Mouse (Mus musculus): ENCODE measurements around the gene Dnajb14. TPM values are rescaled to one million over a fixed set of nuclear protein-coding genes. Genes with fewer than 3 reads are reported as not detected.

The Dnajb14 gene
- total RNA-seq (2012; rRNA removed): 6.0 and 7.0 TPM in 2 replicates
- total RNA-seq (2014; rRNA removed): 2.8 and 2.9 TPM in 2 replicates
- 4.4 and 6.4 TPM in 2 replicates for polyA plus RNA-seq (2012; ENCODE audit: insufficient read length, low read depth)

DNA sequence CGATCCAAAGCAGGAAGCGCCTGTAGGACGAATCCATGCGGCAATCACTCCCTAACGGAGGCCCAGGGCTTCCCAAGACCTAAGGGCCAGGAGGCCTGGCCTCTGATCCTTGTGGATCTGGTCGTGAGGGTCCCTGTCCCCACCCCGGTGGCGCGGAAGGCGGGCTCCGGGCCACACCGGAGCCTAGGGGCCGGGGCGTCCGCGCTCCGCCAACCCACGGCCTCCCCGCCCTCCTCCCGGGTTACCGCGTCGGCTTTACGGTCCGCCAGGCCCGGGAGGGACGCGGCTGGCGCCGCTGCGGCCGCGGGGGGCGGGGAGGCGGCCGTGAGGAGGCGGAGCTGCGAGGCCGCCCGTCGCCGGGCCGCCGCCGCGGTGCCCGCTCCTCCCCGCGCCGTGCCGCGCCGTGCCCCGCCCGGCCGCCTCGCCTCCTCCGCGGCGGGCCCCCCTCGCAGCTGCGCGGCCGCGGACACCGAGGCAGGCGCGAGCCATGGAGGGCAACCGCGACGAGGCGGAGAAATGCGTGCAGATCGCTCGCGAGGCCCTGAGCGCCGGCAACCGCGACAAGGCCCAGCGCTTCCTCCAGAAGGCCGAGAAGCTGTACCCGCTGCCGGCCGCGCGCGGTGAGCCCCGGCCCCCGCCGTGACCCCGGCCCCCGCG is at the start of gene Dnajb14:
Dnajb14 (plus strand) TSS at position 239 of the 657 bp plus-strand sequence.
- Histone ChIP-seq H3K79me2 (replicated peaks; ENCODE audit: control insufficient read depth, extremely low read depth, insufficient read depth, poor library complexity, severe bottlenecking) (peaks cover 45% of the 10 kb centered on the region), H3K9ac (ENCODE audit: insufficient read depth, low read depth) (peak within 1 kb of the TSS; percentile 93), H3K36me3 (replicated peaks in 1 of 2; ENCODE audit: control insufficient read depth in 1 of 2, insufficient read depth in 1 of 2, low read length in 1 of 2) (peaks cover 10 to 21% of the 10 kb centered on the region in 2 experiments), H3K4me3 (replicated peaks in 1 of 3; ENCODE audit: low read depth in 2 of 3, low read length in 2 of 3, poor library complexity in 1 of 3) (peak within 1 kb of the TSS; percentile 64 to 86 (median 69)), H3K27ac (ENCODE audit: insufficient read depth, low read depth) (peak within 1 kb of the TSS; percentile 90), H3K4me2 (ENCODE audit: insufficient read depth, low read depth, poor library complexity, severe bottlenecking) (peak within 1 kb of the TSS; percentile 87), H3K4me1 (ENCODE audit: control insufficient read depth in 1 of 2, insufficient read depth in 2 of 2) (peaks cover 5 to 33% of the 10 kb centered on the region in 2 experiments), H3K27me3 (replicated peaks) (no peaks in the 10 kb centered on the region), H3K9me3 (replicated peaks; ENCODE audit: low read length) (no peaks in the 10 kb centered on the region)
- peak; percentile 62 for DNase-seq (ENCODE audit: extremely low read depth)
- dilution Hi-C loops (cut with MboI; ENCODE audit: extremely low pct_ligation_motif_present, extremely low pct_unique_long_range_greater_than_20kb, low sequenced_read_pairs): no loop called here
- in situ Hi-C loops (cut with MboI; ENCODE audit: low pct_ligation_motif_present, low pct_unique_long_range_greater_than_20kb, low sequenced_read_pairs): loop anchor here (5.0 to 10.0 kb wide), 2 partner anchors 50 to 277 kb away; partner anchors contain the start of genes Lamtor3, Mttp and Trmt10a
- TF ChIP-seq TCF12 (IDR thresholded peaks at IDR 0.05; ENCODE audit: low read depth, low read length) (peak; percentile 52), USF1 (IDR thresholded peaks at IDR 0.05; ENCODE audit: low read depth, low read length) (no peak; the same call in 1 of the 2 replicates), CHD1 (IDR thresholded peaks at IDR 0.05; ENCODE audit: low read depth, low read length) (no peak; the same call in 1 of the 2 replicates), SMC3 (IDR thresholded peaks at IDR 0.05; ENCODE audit: low read depth, low read length) (peak; percentile 1), PAX5 (IDR thresholded peaks at IDR 0.05; ENCODE audit: low read length) (no peak), MEF2A (IDR thresholded peaks at IDR 0.05; ENCODE audit: borderline replicate concordance, low read depth, low read length) (peak; percentile 50), TBP (conservative IDR thresholded peaks at IDR 0.05; ENCODE audit: low read depth, low read length) (no peak), ZMIZ1 (IDR thresholded peaks at IDR 0.05; ENCODE audit: low read depth, low read length) (peak; percentile 98), MXI1 (IDR thresholded peaks at IDR 0.05; ENCODE audit: low read depth, low read length) (no peak; the same call in none of the 2 replicates), POLR2AphosphoS2 (IDR thresholded peaks at IDR 0.05; ENCODE audit: low read depth, low read length) (peak; percentile 100), ZC3H11A (IDR thresholded peaks at IDR 0.05; ENCODE audit: low read depth, low read length) (0 out of 2 replicates have a peak, but pooled peaks have one; percentile 1), HCFC1 (IDR thresholded peaks at IDR 0.05; ENCODE audit: low read depth, low read length) (no peak; the same call in none of the 2 replicates), MYC (IDR thresholded peaks at IDR 0.05; ENCODE audit: low read depth, low read length) (no peak), NELFE (IDR thresholded peaks at IDR 0.05; ENCODE audit: low read depth, low read length) (peak; percentile 61), MAFK (IDR thresholded peaks at IDR 0.05; ENCODE audit: insufficient replicate concordance, low read length) (no peak), JUN (IDR thresholded peaks at IDR 0.05; ENCODE audit: insufficient read depth, low read depth, low read length) (no peak), USF2 (conservative IDR thresholded peaks at IDR 0.05; ENCODE audit: low read depth, low read length) (no peak), ELF1 (IDR thresholded peaks at IDR 0.05; ENCODE audit: low read depth, low read length) (peak; percentile 63; the same call in 1 of the 2 replicates), ZNF384 (IDR thresholded peaks at IDR 0.05; ENCODE audit: low read depth, low read length) (no peak), MAZ (IDR thresholded peaks at IDR 0.05; ENCODE audit: low read depth, low read length) (no peak; the same call in 1 of the 2 replicates), ZKSCAN1 (IDR thresholded peaks at IDR 0.05; ENCODE audit: borderline replicate concordance, low read depth, low read length) (0 out of 2 replicates have a peak, but pooled peaks have one; percentile 11), UBTF (IDR thresholded peaks at IDR 0.05; ENCODE audit: low read depth, low read length) (peak; percentile 99), EP300 (IDR thresholded peaks at IDR 0.05; ENCODE audit: low read length) (no peak), KAT2A (IDR thresholded peaks at IDR 0.05; ENCODE audit: insufficient replicate concordance, low read length) (0 out of 2 replicates have a peak, but pooled peaks have one; percentile 56), CTCF (conservative IDR thresholded peaks at IDR 0.05 in 1 of 2, IDR thresholded peaks at IDR 0.05 in 1 of 2; ENCODE audit: low read depth in 2 of 2, low read length in 2 of 2) (no peak), IRF4 (IDR thresholded peaks at IDR 0.05; ENCODE audit: low read depth, low read length) (peak; percentile 58; the same call in 1 of the 2 replicates), RAD21 (IDR thresholded peaks at IDR 0.05; ENCODE audit: low read depth, low read length) (no peak), CHD2 (IDR thresholded peaks at IDR 0.05; ENCODE audit: low read length) (peak; percentile 85), GABPA (IDR thresholded peaks at IDR 0.05; ENCODE audit: insufficient replicate concordance, low read depth, low read length) (no peak), NRF1 (IDR thresholded peaks at IDR 0.05; ENCODE audit: low read depth, low read length) (peak; percentile 67), E2F4 (IDR thresholded peaks at IDR 0.05; ENCODE audit: insufficient replicate concordance, low read depth, low read length) (no peak), SIN3A (IDR thresholded peaks at IDR 0.05; ENCODE audit: low read length) (peak; percentile 76), BHLHE40 (IDR thresholded peaks at IDR 0.05; ENCODE audit: low read depth, low read length) (peak; percentile 47; the same call in 1 of the 2 replicates), MAX (IDR thresholded peaks at IDR 0.05; ENCODE audit: low read length) (peak; percentile 58; the same call in 1 of the 2 replicates), JUND (conservative IDR thresholded peaks at IDR 0.05; ENCODE audit: low read depth, low read length) (no peak), ETS1 (conservative IDR thresholded peaks at IDR 0.05; ENCODE audit: low read depth, low read length) (peak; percentile 48; the same call in 1 of the 2 replicates), RCOR1 (conservative IDR thresholded peaks at IDR 0.05; ENCODE audit: low read depth, low read length) (peak; percentile 11), POLR2A (IDR thresholded peaks at IDR 0.05; ENCODE audit: low read depth, low read length) (peak; percentile 70; the same call in 1 of the 2 replicates)

Measured in CH12.LX (cell line).